Mouse (Mus musculus) 3T3-L1 (cell line): ENCODE data around the gene Wnt9a.

Source experiments
- DNase-seq: peaks from one replicate; pipeline ENCODE4 v3.0.0-alpha.2; 2015; ENCODE audit warnings: low read depth, low spot score

The Wnt9a gene

GRCm38 (mm10) chr11:59302700-59303569, 3.8 kb upstream of the Wnt9a start:
- peak; percentile 94 for DNase-seq

GRCm38 (mm10) chr11:59305008-59305820, 1.5 kb upstream of the Wnt9a start:
- no peak for DNase-seq

- DNase-seq: peak; percentile 41
Measured at GRCm38 (mm10) chr11:59305821-59306215, 910 bp upstream of the Wnt9a start.

GRCm38 (mm10) chr11:59307422-59308163, 865 bp downstream of the Wnt9a start:
- DNase-seq: peak; percentile 76

- peak; percentile 73 for DNase-seq
Measured at GRCm38 (mm10) chr11:59308164-59308542, 1.4 kb downstream of the Wnt9a start.

- no peak for DNase-seq
Measured at GRCm38 (mm10) chr11:59308625-59309024, 1.9 kb downstream of the Wnt9a start.

GRCm38 (mm10) chr11:59309106-59309805, 2.5 kb downstream of the Wnt9a start:
- no peak for DNase-seq

GRCm38 (mm10) chr11:59309976-59310375, 3.2 kb downstream of the Wnt9a start:
- DNase-seq: no peak

- no peak for DNase-seq
Measured at GRCm38 (mm10) chr11:59312060-59312459, 5.3 kb downstream of the Wnt9a start.

- no peak for DNase-seq
Measured at GRCm38 (mm10) chr11:59312501-59312900, 5.8 kb downstream of the Wnt9a start.

- no peak for DNase-seq
Measured at GRCm38 (mm10) chr11:59313029-59313811, 6.5 kb downstream of the Wnt9a start.

- no peak for DNase-seq
Measured at GRCm38 (mm10) chr11:59313944-59314343, 7.2 kb downstream of the Wnt9a start.

GRCm38 (mm10) chr11:59316517-59316916, 9.8 kb downstream of the Wnt9a start:
- DNase-seq: no peak

- no peak for DNase-seq
Measured at GRCm38 (mm10) chr11:59322988-59323387, 16.3 kb downstream of the Wnt9a start.

- DNase-seq: no peak
Measured at GRCm38 (mm10) chr11:59324777-59325176, 18.0 kb downstream of the Wnt9a start.

- DNase-seq: no peak
Measured at GRCm38 (mm10) chr11:59327625-59328024, 20.9 kb downstream of the Wnt9a start.

- no peak for DNase-seq
Measured at GRCm38 (mm10) chr11:59329616-59330015, 22.9 kb downstream of the Wnt9a start.

GRCm38 (mm10) chr11:59330560-59330959, 23.8 kb downstream of the Wnt9a start:
- DNase-seq: peak; percentile 64

- DNase-seq: no peak
Measured at GRCm38 (mm10) chr11:59331167-59331869, 24.6 kb downstream of the Wnt9a start.

- DNase-seq: no peak
Measured at GRCm38 (mm10) chr11:59332938-59333337, 26.2 kb downstream of the Wnt9a start.
